17 mouse cellular contexts compared by ENCODE assay signal in the genomic region with DNA sequence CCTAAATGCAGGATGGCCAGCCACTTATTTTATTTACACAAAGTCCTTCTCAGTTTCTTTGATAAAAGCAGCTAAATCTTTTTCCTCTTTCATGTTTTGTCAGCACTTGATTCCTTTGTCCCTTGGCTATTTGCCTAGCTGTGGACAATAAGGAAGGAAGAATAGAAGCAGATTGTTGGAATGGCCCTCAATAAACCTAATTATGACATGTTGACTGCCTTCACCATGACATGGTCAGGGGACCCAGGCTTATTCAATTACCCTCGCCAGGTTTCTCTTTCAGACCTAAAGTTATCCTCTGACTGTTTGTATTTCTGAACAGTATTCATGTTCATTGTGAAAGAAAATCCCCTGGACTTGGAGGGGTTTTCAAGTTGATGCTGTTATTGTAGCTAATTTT. TPM values are rescaled to one million over a fixed set of nuclear protein-coding genes. Genes with fewer than 3 reads are reported as not detected.
DNase-seq lines count a peak whose midpoint lies in the region; ATAC-seq lines count a peak whose summit lies in the region.
"Had no signal": no experiment of that assay in that cellular context is flagged by ENCODE, and none has a peak within 500 bp of the region (broad histone marks: within the 10 kb centered on the region; RNA-seq: fewer than 3 reads in every experiment).

No protein-coding gene starts in this region.

- peaks cover 22% of the 10 kb centered on the region for H3K4me1 ChIP-seq in midbrain, embryonic 14.5 days (ENCODE audit: control insufficient read depth, insufficient read depth, low read length)
- H3K4me1 ChIP-seq: heart, embryonic 15.5 days; kidney, embryonic 15.5 days had no signal

- no peak overlapping the region for H3K4me3 ChIP-seq in midbrain, embryonic 14.5 days (replicated peaks; ENCODE audit: low read depth, low read length)
- H3K4me3 ChIP-seq: heart, embryonic 15.5 days; kidney, embryonic 15.5 days; limb, embryonic 12.5 days had no signal

- no peaks in the 10 kb centered on the region for H3K36me3 ChIP-seq in midbrain, embryonic 14.5 days (ENCODE audit: control insufficient read depth, insufficient read depth, low read length)
- H3K36me3 ChIP-seq: heart, embryonic 15.5 days; kidney, embryonic 15.5 days; limb, embryonic 12.5 days had no signal

- ATAC-seq in midbrain, embryonic 14.5 days (ENCODE audit: low FRiP score, low TSS enrichment): peak; percentile 71
- no peak for ATAC-seq in frontal cortex, adult (ENCODE audit: low TSS enrichment)
- ATAC-seq: activated CD4-positive, CD25-positive, alpha-beta regulatory T cell, adult 4 months; lung, postnatal 0 days had no signal

- peaks cover 46% of the 10 kb centered on the region for H3K27me3 ChIP-seq in midbrain, embryonic 14.5 days (ENCODE audit: control insufficient read depth, insufficient read depth, low read length)

- no peaks in the 10 kb centered on the region for H3K9me3 ChIP-seq in midbrain, embryonic 14.5 days (ENCODE audit: control insufficient read depth, low read length)
- H3K9me3 ChIP-seq: heart, embryonic 15.5 days; kidney, embryonic 15.5 days; limb, embryonic 12.5 days had no signal

- 2% methylated on average over 1 of the region's 1 CpGs for WGBS in midbrain, embryonic 14.5 days

- peak; percentile 15 to 41 for DNase-seq in cerebellum, postnatal 10 days
- no peak for DNase-seq in cerebellum, adult 11 months
- DNase-seq in testis, postnatal 10 days (ENCODE audit: low spot score): peak; percentile 4
- DNase-seq in testis, postnatal 14 days (ENCODE audit: low spot score): no peak
- peak; percentile 67 for DNase-seq in midbrain, embryonic 14.5 days
- no peak for DNase-seq in kidney, adult 8-10 months
- DNase-seq in ovary, adult 18-20 months (ENCODE audit: low spot score): no peak
- DNase-seq: right cerebral cortex, adult 18-20 months; thymus, postnatal 25 days had no signal

- no peak overlapping the region for H3K9ac ChIP-seq in midbrain, embryonic 14.5 days (replicated peaks; ENCODE audit: low read length)
- H3K9ac ChIP-seq: heart, embryonic 15.5 days; kidney, embryonic 15.5 days; limb, embryonic 12.5 days; liver, embryonic 14.5 days had no signal

- H3K4me2 ChIP-seq in midbrain, embryonic 14.5 days (ENCODE audit: low read length): peak overlapping the region; percentile 37
- H3K4me2 ChIP-seq: heart, embryonic 15.5 days; kidney, embryonic 15.5 days; limb, embryonic 12.5 days had no signal

- 0 out of 2 replicates have a peak overlapping the region, but pooled peaks have one; percentile 46 for H3K27ac ChIP-seq in midbrain, embryonic 14.5 days (replicated peaks; ENCODE audit: low read depth, low read length)
- H3K27ac ChIP-seq: heart, embryonic 15.5 days; kidney, embryonic 15.5 days; limb, embryonic 12.5 days; liver, embryonic 14.5 days had no signal

RNA-seq across cellular contexts. Expression of gene Pax3, which starts 25.3 kb away (rescaled TPM):
- polyA plus RNA-seq in midbrain, embryonic 14.5 days (2014; fragmentation: Nextera tagmentation; extraction: Ambion mirVana): 16.0 and 23.6 TPM in 2 replicates
- polyA plus RNA-seq: gonadal fat pad, adult 2 months; kidney, embryonic 15.5 days; liver, embryonic 14.5 days; lung, postnatal 0 days had no signal

Comparison
In these comparisons a context has a peak if more than half of its experiments do, and no peak if none do; other contexts are left out.
1. DNase-seq: peak in cerebellum, postnatal 10 days (2 of 2), testis, postnatal 10 days (single experiment) and midbrain, embryonic 14.5 days (single experiment); none in cerebellum, adult 11 months (single experiment), testis, postnatal 14 days (single experiment), kidney, adult 8-10 months (0 of 2) and ovary, adult 18-20 months (single experiment).